Mouse (Mus musculus) C2C12 (cell line): Measurements from ENCODE around the gene Inpp5b.

Source experiments
- CEBPB ChIP-seq: IDR thresholded peaks from one replicate; pipeline ENCODE4 v1.6.1; 2011; ENCODE audit warnings: low read depth, mild to moderate bottlenecking, control low read depth, moderate library complexity
- CTCF ChIP-seq: IDR thresholded peaks from one replicate; pipeline ENCODE4 v1.5.1; 2011; ENCODE audit not compliant: control insufficient read depth, insufficient read depth, insufficient read length
- FOSL1 ChIP-seq: IDR thresholded peaks from one replicate; pipeline ENCODE4 v1.8.0; 2011; ENCODE audit warnings: mild to moderate bottlenecking, low read length; ENCODE audit not compliant: poor library complexity, insufficient read depth, severe bottlenecking
- MAX ChIP-seq: IDR thresholded peaks from one replicate; pipeline ENCODE4 v1.6.1; 2011; ENCODE audit warnings: mild to moderate bottlenecking, control low read depth
- MYOD1 ChIP-seq: IDR thresholded peaks from one replicate; pipeline ENCODE4 v1.6.1; 2011; ENCODE audit warnings: low read depth; ENCODE audit not compliant: control insufficient read depth, insufficient read length
- MYOG ChIP-seq: IDR thresholded peaks from one replicate; pipeline ENCODE4 v1.6.1; 2011; ENCODE audit not compliant: control insufficient read depth, insufficient read length; ENCODE audit errors: extremely low read depth
- USF1 ChIP-seq: IDR thresholded peaks from one replicate; pipeline ENCODE4 v1.6.1; 2011; ENCODE audit warnings: low read depth, mild to moderate bottlenecking, control low read depth, moderate library complexity

- TF ChIP-seq MAX (peak; percentile 52), CTCF (no peak), MYOD1 (no peak), USF1 (no peak), CEBPB (peak; percentile 35), MYOG (no peak), FOSL1 (no peak)
These were observed 60.9 kb downstream of the Inpp5b start for GRCm38 (mm10) chr4:124802309-124803260.
